Mouse (Mus musculus) heart, embryonic 15.5 days (tissue): ENCODE results near the gene Amph. TPM values are rescaled to one million over a fixed set of nuclear protein-coding genes. Genes with fewer than 3 reads are reported as not detected.

ENCODE experiments used
- ATAC-seq: fragments of 200-750 bp; cut with Nextera tagmentation; replicated peaks from 2 replicates; pipeline ENCODE4 v1.8.0; 2017; ENCODE audit warnings: low read depth, moderate TSS enrichment; ENCODE audit not compliant: insufficient number of reproducible peaks, insufficient read depth, low FRiP score
- H3K27ac ChIP-seq: fragments of 300-500 bp; sonication (generic); 2 replicates; pipeline ENCODE4 v1.5.1; 2015; ENCODE audit warnings: mild to moderate bottlenecking, inconsistent platforms
- H3K27me3 ChIP-seq: fragments of 300-500 bp; sonication (generic); 2 replicates; pipeline ENCODE4 v1.6.1; 2015; ENCODE audit warnings: inconsistent platforms
- H3K36me3 ChIP-seq: fragments of 300-500 bp; sonication (generic); 2 replicates; pipeline ENCODE4 v1.6.1; 2015; ENCODE audit warnings: mild to moderate bottlenecking, inconsistent platforms
- H3K4me1 ChIP-seq: fragments of 300-500 bp; sonication (generic); replicated peaks from 2 replicates; pipeline ENCODE4 v1.6.1; 2015; ENCODE audit warnings: inconsistent platforms
- H3K4me2 ChIP-seq: fragments of 300-500 bp; sonication (generic); 2 replicates; pipeline ENCODE4 v1.6.1; 2015; ENCODE audit warnings: inconsistent platforms, mild to moderate bottlenecking, moderate library complexity
- H3K4me3 ChIP-seq: fragments of 300-500 bp; sonication (generic); 2 replicates; pipeline ENCODE4 v1.5.1; 2015; ENCODE audit warnings: mild to moderate bottlenecking, inconsistent platforms
- H3K9ac ChIP-seq: fragments of 300-500 bp; sonication (generic); 2 replicates; pipeline ENCODE4 v1.6.1; 2015; ENCODE audit warnings: mild to moderate bottlenecking, inconsistent platforms
- H3K9me3 ChIP-seq: fragments of 300-500 bp; sonication (generic); replicated peaks from 2 replicates; pipeline ENCODE4 v1.6.1; 2016; ENCODE audit warnings: inconsistent platforms
- WGBS: fragments of 180-500 bp; shearing (Covaris S2); methylation state at CpG from one replicate; pipeline ENCODE4 v1.1.7; 2015; ENCODE audit warnings: mixed read lengths; 5-methylcytosine and 5-hydroxymethylcytosine counted together
- polyA plus RNA-seq: library from polyadenylated mRNA; unstranded; fragments of >200 nt; fragmentation: Nextera tagmentation; extraction: Ambion mirVana; gene quantifications from 2 replicates; pipeline ENCODE4 v1.2.1, GENCODE M21; 2015

The Amph gene
- polyA plus RNA-seq, 1 experiment from 2014 or later: 0.33 TPM

DNA sequence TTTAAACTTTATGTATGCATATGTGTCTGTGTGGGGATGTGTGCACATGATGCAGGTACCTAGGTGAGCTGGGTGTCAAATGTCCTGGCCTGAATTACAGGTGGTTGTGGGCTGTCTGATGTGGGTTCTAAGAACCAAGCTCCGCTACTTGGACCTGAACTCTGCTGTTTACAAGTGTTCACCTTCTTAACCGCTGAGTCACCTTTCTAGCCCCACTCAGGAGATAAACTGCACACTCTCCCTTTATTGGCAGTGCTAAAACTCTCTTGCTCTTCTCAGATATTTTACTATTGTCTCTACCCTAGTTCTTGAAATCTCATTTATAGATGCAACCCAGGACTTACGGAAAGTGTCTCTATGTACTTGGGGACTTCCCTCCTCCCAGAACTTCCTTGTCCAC, 199.5 kb downstream of the Amph start:
- H3K27ac ChIP-seq: no peak overlapping the region

DNA sequence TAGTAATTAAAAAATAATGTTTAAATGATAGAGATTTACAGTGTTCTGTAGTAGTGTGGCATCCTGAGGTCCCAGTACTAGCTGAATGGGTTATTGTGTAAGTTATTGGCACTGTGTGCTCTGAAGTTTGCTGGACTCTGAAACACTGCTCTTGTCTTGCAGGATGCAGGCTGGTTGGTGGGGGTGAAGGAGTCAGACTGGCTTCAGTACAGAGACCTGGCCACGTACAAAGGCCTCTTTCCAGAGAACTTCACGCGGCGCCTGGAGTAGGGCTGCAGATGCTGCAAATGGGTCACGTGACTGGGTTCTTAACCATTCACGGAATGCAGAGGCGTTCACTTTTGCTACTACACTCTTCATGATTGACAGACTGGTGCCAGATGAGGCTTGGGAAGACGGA, 201.6 kb downstream of the Amph start:
- Histone ChIP-seq H3K27me3 (no peaks in the 10 kb centered on the region), H3K9me3 (no peaks in the 10 kb centered on the region), H3K27ac (no peak overlapping the region), H3K9ac (no peak overlapping the region), H3K4me2 (no peak overlapping the region), H3K4me3 (no peak overlapping the region), H3K4me1 (no peaks in the 10 kb centered on the region), H3K36me3 (no peaks in the 10 kb centered on the region)
- 80% methylated on average over 8 of the region's 8 CpGs for WGBS
- no peak for ATAC-seq

More for the DNA sequence above, 199.5 kb downstream of the Amph start:
- no peak overlapping the region for H3K4me3 ChIP-seq
- no peak for ATAC-seq
- H3K9me3 ChIP-seq: no peaks in the 10 kb centered on the region
- no peaks in the 10 kb centered on the region for H3K4me1 ChIP-seq
- H3K36me3 ChIP-seq: no peaks in the 10 kb centered on the region
- H3K27me3 ChIP-seq: no peaks in the 10 kb centered on the region
- H3K9ac ChIP-seq: no peak overlapping the region
- WGBS: 73% methylated on average over 3 of the region's 3 CpGs
- no peak overlapping the region for H3K4me2 ChIP-seq

DNA sequence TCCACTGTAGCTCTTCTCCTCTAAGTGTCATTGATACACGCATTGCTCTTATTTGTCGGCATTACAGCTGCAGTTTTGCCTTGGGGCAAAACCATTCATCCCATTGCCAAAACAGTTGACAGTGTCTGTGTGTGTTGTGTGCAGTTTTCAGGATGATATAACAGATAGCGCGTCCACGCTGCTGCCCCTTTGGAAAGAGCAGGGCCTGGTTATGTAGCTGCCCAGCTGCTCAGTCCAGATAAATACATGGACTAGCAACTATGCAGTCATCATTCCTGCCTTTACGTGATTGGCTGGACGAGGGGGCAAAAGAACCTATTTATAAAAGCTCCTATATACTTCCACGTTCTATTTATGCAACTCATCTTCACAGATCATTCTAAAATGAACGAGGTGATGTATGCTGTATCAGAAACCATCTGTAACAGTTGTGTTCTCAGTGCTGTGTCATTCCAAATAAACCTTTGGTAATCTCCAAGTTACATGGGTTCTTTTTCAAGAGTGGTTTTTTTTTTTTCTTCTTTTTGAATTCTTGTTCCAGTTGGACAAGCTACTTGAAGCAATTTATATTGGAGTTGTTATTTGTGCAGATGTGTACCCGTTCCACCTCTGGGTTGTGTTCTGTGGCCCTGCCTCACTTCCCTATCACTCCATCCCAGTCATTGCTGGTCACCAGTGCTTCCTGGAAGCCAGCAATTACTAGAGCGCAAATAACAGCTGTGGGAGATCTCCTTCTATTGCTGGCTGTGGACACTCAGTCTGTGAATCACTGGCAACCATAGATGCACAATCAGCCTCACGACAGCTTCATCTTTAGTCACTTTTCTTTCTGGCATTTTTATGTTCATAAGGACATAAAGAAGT, 202.7 kb downstream of the Amph start:
- ATAC-seq: no peak
- Histone ChIP-seq H3K4me3 (no peak overlapping the region), H3K9ac (no peak overlapping the region), H3K9me3 (no peaks in the 10 kb centered on the region), H3K27ac (no peak overlapping the region), H3K36me3 (no peaks in the 10 kb centered on the region), H3K4me2 (no peak overlapping the region), H3K4me1 (no peaks in the 10 kb centered on the region), H3K27me3 (no peaks in the 10 kb centered on the region)
- 81% methylated on average over 12 of the region's 12 CpGs for WGBS

DNA sequence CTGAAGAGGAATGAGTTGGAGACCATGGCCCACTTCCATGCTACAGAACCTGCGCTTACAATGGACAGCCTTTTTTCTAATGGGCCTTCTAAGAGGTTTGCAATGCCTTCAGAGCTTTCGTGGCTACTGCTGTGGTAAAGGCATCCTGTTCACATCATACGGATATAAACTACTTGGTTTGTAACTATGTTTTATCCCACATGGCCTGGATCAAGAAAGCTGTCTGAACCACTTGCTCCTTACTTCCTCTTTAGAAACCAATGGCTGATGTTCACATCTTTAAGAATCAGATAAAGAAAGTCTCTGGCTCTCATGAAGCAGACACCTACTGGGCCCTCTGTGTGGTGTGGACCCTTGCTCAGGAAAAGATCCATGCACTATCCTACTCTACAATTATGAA, 204.1 kb downstream of the Amph start:
- H3K27me3 ChIP-seq: no peaks in the 10 kb centered on the region
- H3K4me1 ChIP-seq: no peaks in the 10 kb centered on the region
- H3K36me3 ChIP-seq: no peaks in the 10 kb centered on the region
- H3K9ac ChIP-seq: no peak overlapping the region
- 88% methylated on average over 3 of the region's 3 CpGs for WGBS
- H3K27ac ChIP-seq: no peak overlapping the region
- no peak for ATAC-seq
- H3K9me3 ChIP-seq: no peaks in the 10 kb centered on the region
- H3K4me3 ChIP-seq: no peak overlapping the region
- H3K4me2 ChIP-seq: no peak overlapping the region

DNA sequence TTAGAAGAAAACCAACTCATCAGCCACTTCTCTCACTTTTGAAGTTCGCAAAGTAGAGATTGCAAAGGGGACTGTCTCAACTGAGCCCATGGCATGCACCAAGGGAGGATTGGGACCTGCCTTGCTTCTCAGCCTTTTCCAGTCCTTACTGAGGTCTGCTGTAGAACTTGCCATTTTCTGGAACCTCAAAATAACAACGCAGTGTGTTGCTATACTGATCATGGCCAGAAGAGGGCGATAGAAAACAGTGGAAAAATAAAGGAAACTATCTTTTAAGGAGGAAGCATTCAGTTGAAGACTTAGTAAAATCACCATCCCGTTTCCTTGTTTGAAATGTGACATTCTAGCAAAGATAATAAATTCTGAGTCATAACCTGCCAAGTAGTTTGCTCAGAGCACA, 210.5 kb downstream of the Amph start:
- WGBS: 30% methylated on average over 4 of the region's 4 CpGs
- H3K27me3 ChIP-seq: no peaks in the 10 kb centered on the region
- H3K27ac ChIP-seq: no peak overlapping the region
- no peaks in the 10 kb centered on the region for H3K36me3 ChIP-seq
- H3K9ac ChIP-seq: no peak overlapping the region
- no peak for ATAC-seq
- H3K9me3 ChIP-seq: no peaks in the 10 kb centered on the region
- no peak overlapping the region for H3K4me2 ChIP-seq
- H3K4me1 ChIP-seq: no peaks in the 10 kb centered on the region
- H3K4me3 ChIP-seq: no peak overlapping the region

DNA sequence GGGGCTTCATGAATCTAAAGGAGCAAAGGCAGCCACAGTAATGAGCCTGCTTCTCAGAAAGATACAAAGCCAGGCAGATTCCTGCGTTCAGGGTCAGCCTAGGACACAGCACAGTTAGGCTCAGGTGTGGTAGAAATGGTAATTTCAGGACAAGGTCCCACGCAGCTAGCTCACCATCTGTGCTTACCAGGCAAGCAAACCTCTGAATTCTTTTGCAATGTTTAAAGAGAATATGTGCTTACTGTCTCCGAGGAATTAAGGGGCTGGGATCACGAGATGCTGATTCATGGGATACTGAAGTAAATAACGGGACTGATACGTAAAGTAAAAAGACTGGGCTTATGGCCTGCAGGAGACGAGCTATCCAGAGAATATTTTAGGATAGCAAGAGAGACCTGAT, 212.6 kb downstream of the Amph start:
- ATAC-seq: no peak
- 71% methylated on average over 7 of the region's 7 CpGs for WGBS
- no peaks in the 10 kb centered on the region for H3K27me3 ChIP-seq
- H3K9me3 ChIP-seq: no peaks in the 10 kb centered on the region
- no peak overlapping the region for H3K4me2 ChIP-seq
- no peak overlapping the region for H3K9ac ChIP-seq
- H3K4me3 ChIP-seq: no peak overlapping the region
- no peaks in the 10 kb centered on the region for H3K36me3 ChIP-seq
- no peaks in the 10 kb centered on the region for H3K4me1 ChIP-seq
- no peak overlapping the region for H3K27ac ChIP-seq

DNA sequence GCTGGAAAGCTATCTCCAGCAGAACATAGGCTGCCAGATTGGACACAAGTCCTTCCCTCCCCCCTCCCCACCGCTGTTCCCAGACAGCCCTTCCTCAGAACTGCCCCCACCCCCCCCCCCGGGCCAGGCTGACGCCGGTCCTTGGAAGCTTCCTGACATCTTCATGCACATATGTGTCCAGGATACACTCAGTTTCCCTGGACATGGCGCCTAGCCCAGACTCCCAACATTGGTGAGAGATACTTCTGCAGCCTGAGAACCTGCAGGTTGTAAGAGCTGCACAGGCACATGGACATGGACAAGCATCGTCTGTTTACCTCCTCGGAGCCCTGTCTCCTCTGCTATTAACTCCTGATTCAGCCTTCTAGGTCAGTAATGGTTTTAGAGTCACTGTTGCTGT, 213.1 kb downstream of the Amph start:
- no peak for ATAC-seq
- no peaks in the 10 kb centered on the region for H3K4me1 ChIP-seq
- no peaks in the 10 kb centered on the region for H3K9me3 ChIP-seq
- H3K4me3 ChIP-seq: no peak overlapping the region
- no peaks in the 10 kb centered on the region for H3K27me3 ChIP-seq
- no peak overlapping the region for H3K4me2 ChIP-seq
- WGBS: 48% methylated on average over 7 of the region's 7 CpGs
- no peaks in the 10 kb centered on the region for H3K36me3 ChIP-seq
- H3K9ac ChIP-seq: no peak overlapping the region
- no peak overlapping the region for H3K27ac ChIP-seq

DNA sequence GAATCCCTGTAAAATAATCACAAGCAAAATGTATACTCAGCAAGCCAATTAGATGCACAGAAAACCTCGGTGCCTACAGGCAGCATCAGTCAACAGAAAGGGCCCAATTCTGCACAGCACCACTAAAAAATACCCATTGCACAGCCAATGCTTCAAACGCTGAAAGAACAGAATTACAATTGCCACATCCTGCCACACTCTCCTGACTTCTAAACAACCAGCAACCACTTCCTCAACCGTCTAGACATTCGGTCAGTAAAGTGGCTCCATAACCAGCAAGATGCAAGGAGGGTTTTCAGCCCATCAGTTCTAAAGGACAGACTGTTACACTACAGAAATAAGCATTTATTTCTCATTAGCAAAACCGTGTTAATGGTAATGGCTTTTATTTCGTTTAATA, 214.1 kb downstream of the Amph start:
- no peak overlapping the region for H3K4me2 ChIP-seq
- no peaks in the 10 kb centered on the region for H3K4me1 ChIP-seq
- H3K9me3 ChIP-seq: no peaks in the 10 kb centered on the region
- H3K27ac ChIP-seq: no peak overlapping the region
- H3K36me3 ChIP-seq: no peaks in the 10 kb centered on the region
- WGBS: 71% methylated on average over 6 of the region's 6 CpGs
- H3K4me3 ChIP-seq: no peak overlapping the region
- H3K27me3 ChIP-seq: no peaks in the 10 kb centered on the region
- no peak overlapping the region for H3K9ac ChIP-seq
- ATAC-seq: no peak

DNA sequence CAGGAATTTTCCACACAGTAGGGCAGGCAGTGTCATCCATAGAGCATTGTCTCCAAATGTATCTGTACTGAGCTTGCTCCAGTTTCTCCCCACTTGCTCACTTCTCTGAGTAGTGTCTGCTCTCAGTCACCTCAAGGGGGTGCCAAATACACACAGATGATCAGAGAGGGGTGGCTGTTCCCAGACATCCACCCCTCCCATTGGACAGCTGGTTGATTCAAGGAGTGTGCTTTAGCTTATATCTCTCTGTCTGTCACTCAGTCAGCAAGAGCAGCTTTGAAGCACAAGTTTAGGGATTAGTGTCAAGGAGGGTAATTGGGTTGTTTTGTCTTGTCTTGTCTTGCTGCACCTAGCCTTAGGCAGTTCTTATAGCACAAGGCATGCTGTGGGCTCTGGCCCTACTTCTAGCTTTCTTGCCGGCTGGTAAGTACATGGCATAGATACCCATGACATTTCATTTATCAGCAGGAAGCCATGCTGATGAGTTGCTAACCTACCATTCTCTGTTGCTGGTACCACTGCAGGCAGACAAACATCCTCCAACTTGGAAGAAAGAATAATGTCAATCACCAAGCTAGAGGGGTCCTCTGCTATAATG, 229.8 kb downstream of the Amph start:
- H3K4me3 ChIP-seq: no peak overlapping the region
- H3K9ac ChIP-seq: no peak overlapping the region
- no peaks in the 10 kb centered on the region for H3K9me3 ChIP-seq
- H3K27ac ChIP-seq: no peak overlapping the region
- H3K36me3 ChIP-seq: no peaks in the 10 kb centered on the region
- H3K4me2 ChIP-seq: no peak overlapping the region
- peak; percentile 53; the same call in 1 of the 2 replicates for ATAC-seq
- H3K4me1 ChIP-seq: no peaks in the 10 kb centered on the region
- WGBS: 43% methylated on average over 1 of the region's 1 CpGs
- no peaks in the 10 kb centered on the region for H3K27me3 ChIP-seq

DNA sequence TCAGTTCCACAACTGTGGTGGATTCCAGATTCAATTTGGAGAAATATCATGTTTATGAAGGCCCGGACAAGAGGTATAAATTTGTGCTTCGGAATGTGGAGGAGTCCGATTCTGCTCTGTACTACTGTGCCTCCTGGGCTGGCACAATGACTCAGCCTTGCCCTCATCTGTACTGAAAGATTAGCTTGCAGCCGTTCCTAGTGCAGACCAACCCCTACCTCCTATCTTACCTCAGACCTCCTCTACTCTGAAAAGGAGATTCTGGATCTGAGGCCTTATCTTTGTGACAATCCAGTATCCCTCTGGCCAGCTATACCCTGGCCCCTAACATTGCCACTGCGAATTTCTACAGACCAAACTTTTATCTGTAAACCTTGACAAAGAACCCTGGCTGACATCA, 230.3 kb downstream of the Amph start:
- H3K4me3 ChIP-seq: no peak overlapping the region
- H3K4me1 ChIP-seq: no peaks in the 10 kb centered on the region
- no peak overlapping the region for H3K27ac ChIP-seq
- whole genome bisulfite sequencing: 66% methylated on average over 5 of the region's 5 CpGs
- H3K4me2 ChIP-seq: no peak overlapping the region
- no peaks in the 10 kb centered on the region for H3K36me3 ChIP-seq
- H3K9me3 ChIP-seq: no peaks in the 10 kb centered on the region
- no peak for ATAC-seq
- H3K27me3 ChIP-seq: no peaks in the 10 kb centered on the region
- no peak overlapping the region for H3K9ac ChIP-seq

DNA sequence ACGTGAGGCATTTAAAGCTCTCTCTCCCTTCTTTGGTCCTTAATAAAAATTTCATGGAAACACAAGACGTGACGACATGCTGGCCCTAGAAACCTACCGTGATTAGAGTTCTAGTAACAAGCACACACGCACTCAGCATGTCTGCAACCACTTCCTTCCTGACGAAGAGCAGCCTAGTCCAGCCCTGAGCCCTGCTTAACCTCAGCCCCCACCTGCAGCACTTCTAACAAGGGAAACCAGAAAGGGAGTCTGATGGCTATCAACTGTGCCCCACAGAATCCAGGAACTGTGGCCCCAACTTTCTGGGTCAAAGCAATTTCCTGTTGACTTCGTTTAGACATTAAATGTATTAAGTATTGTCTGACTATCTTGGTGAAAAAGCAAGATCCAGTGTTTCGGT, 234.3 kb downstream of the Amph start:
- H3K9ac ChIP-seq: no peak overlapping the region
- H3K36me3 ChIP-seq: no peaks in the 10 kb centered on the region
- no peak for ATAC-seq
- H3K4me3 ChIP-seq: no peak overlapping the region
- no peaks in the 10 kb centered on the region for H3K9me3 ChIP-seq
- H3K4me2 ChIP-seq: no peak overlapping the region
- H3K4me1 ChIP-seq: no peaks in the 10 kb centered on the region
- H3K27me3 ChIP-seq: no peaks in the 10 kb centered on the region
- no peak overlapping the region for H3K27ac ChIP-seq
- WGBS: 38% methylated on average over 8 of the region's 8 CpGs

DNA sequence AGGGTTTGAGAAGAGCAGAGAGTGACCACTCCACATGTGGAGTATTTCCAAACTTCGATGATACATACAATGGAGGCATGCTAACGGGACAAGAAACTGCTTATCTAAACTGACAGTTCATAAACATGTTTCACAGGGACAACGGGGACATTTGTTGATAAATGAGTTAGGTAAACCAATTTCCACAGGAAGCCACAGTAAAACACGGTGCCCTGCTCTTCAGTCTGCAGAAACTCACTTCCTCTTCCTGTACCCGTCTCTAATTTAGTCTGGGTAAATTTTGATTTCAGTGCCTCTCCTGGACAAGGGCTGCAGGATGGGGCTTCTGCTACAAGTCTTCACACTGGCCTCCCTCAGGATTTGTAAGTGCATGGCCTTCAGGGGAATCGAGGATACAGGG, 242.0 kb downstream of the Amph start:
- no peak overlapping the region for H3K27ac ChIP-seq
- no peaks in the 10 kb centered on the region for H3K36me3 ChIP-seq
- WGBS: 31% methylated on average over 6 of the region's 6 CpGs
- H3K9ac ChIP-seq: no peak overlapping the region
- no peaks in the 10 kb centered on the region for H3K4me1 ChIP-seq
- no peak for ATAC-seq
- no peak overlapping the region for H3K4me2 ChIP-seq
- no peaks in the 10 kb centered on the region for H3K27me3 ChIP-seq
- H3K9me3 ChIP-seq: no peaks in the 10 kb centered on the region
- H3K4me3 ChIP-seq: no peak overlapping the region
